Mouse (Mus musculus) frontal cortex, postnatal 36 days (tissue): ENCODE measurements around the gene Rhob.

ENCODE experiments used
- DNase-seq, 2 experiments: peaks; one replicate each; pipeline ENCODE4 v3.0.0; 2022; ENCODE audit warnings: low spot score in 2 of 2

Rhob gene

DNA sequence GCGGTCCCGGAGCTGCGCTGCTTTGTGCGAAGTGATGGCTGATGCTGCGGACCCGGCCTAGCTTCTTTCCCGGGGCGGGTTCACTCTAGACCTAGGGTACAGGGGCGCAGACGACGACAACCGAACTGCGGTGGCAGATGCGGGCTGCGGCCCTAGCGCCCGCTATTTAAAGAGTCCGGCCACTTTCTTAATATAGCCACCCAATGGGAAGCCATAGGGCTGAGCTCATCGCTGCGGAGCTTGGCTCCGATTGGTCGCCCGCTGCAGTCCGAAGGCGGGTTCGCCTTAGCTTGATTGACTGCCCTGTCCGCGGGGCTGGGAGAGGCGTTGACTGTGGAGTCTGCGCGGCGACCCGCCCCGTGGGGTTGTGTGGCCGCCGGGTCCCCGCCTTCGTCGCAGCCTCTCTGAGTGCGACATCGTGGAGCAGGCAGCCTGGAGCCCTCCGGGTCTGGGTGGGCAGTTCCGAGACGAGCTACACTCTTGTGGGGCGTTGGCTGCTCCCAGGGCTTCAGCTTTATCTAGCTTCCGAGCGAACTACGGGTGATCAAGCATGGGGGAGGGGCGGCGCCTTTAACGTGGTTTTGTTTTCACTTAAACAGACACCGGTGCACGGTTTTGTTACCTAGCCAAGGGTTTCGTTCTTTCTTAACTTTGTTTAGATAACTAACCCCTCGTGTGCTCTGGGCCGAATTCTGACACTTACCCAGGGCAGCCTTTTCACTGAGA is at the start of gene Rhob:
Gene Rhob (minus strand): TSS at position 139 of the 726 bp plus-strand sequence.
- peak; percentile 99 for DNase-seq

GRCm38 (mm10) chr12:8547357-8547756 is 47.5 kb upstream of the Rhob start:
- peak; percentile 47 to 67 for DNase-seq

GRCm38 (mm10) chr12:8546801-8547200 is 47.0 kb upstream of the Rhob start:
- DNase-seq: no peak

- DNase-seq: peak; percentile 38 to 48
These were observed 45.3 kb upstream of the Rhob start for GRCm38 (mm10) chr12:8545066-8545610.

DNA sequence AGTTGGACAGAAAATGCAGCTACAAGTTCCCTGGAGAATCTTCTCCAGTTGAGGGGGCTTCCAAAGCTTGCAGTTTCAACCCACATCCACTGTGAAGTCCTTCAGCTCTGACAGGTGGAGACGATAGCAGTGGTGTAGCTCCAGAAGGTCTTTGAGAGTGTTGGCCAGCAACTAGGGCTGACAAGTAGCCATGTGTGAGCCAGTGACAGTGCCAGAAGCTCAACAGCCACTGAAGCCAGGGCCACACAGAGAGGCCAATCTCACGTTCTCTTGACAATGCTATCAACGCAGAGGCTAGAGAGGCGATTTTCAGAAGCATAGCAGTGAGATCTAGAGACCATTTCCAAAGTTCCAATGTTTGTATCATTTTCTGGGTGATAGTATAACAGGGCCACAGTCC is 42.6 kb upstream of the Rhob start:
- DNase-seq: no peak

DNA sequence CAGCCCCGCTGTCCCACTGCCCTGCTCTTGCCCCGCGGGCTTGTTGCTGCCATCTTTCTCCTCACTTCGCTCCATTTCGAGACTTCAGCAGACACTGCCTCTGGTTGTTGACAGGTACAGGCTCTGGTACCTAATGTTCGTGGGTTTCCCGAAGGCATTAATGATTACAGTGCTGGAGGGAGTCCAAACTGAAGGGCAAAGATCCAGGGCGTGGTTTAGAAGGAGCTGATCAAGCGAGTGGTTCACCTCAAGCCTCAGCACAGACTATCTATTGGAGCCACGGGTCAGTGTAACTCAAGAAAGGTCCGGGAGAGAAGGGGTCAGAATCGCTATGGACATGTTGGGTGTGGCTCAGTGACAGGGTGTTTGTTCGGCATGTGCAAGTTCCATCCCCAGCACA is 39.7 kb upstream of the Rhob start:
- DNase-seq: no peak

DNA sequence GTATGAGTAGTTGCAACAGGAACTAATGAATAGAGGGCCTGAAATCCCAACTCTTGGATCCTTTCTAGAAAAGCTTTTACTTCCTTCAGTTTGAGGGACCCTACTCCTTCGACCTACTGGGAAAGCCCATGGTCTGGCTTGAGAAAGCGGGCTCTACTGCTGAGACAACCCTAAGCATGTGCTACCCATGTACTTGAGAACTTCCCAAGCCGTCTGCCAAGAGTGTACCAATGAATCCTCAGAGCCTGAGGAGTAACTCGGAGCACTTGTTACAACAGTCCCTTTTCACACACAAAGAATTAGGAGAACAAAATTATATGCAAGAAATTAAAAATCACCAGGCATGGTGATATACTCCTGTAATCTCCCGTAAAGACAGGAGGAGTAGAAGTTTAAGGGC is 37.5 kb upstream of the Rhob start:
- no peak for DNase-seq

DNA sequence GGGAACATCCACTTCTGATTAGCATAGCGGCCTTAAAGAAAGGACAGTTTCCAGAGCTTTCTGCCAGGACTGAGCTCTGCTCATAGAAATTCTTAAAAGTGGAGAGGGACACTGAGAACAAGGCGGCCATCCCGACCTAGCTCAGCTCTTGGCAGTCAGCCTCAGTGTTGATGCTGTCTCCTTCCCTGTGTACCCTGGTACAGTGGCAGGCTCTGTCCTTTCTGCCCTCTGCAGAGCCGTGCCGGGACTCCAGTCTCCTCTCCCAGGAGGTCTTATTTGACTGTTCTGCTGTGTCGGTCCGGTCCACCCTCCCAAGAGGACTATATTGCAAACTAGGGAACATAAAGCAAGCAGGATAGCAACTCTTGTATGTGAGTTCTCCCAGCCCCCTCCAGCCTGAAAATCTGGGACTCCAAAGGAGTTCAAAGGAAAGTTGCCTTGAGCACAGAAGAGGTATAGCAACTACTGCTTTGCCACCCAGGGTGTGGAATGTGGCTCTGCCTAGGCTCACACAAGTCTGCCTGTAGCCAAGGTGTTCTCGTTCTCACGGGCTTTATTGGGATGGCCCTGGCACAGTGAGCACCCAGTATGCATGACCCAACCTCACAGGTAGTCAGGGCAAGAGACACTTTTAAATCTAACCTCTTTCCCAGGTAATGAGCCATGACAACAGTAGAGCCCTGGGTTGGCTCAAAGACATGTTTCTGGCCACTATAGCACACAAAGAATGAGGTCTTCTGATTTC is 36.6 kb upstream of the Rhob start:
- no peak for DNase-seq

DNA sequence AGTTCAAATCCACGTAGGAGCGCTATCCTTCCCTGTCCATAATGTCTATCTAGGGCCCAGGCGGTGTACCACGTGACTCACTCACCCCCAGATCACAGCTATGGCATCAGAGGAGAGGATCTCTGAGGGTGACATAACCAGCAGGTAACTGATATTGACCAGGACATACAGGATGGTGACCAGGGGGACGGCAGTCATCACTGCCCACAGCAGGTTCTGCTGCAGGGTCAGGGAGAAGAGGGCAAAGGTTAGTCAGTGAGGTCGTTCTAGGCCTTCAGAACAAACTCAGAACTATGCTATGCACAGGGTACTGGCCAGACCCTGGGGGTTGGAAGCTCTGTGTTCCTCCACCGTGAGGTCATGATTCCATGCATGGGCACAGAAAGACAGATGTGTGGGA is 35.8 kb upstream of the Rhob start:
- no peak for DNase-seq

DNA sequence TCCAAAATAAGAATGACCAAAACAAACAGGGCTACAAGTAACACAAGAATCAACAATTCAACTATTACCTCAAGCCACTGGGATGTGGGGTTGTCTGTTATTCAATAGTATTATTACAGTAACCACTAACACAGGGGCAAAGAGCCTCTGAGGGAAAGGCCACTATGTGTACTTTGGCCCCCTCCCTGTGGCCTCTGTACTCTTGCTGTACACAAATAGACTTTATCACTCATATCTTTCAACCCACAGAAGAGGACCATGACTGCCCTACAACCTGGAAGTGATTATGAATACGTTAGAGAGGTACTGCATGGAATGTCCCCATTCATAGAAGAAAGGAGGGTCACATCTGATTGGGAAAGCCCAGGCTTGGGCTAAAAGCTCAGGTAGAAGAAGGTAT is 35.1 kb upstream of the Rhob start:
- DNase-seq: no peak

DNA sequence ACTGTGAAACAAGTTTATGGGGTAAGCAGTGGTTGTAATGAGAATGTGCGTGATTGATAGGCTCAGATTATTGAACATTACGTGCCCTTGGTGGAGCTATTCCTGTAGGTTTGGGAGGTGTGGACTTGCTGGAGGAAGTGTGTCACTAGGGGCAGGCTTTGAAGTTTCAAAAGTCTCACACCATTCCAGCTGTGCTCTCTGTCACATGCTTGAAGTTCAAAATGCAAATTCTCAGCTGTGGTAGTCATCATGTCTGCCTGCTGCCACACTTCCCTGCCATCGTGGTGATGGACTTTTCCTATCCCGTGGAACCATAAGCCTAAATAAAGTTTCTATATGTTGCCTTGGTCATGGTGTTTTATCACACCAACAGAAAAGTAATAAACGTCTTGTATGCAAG is 28.0 kb upstream of the Rhob start:
- no peak for DNase-seq

GRCm38 (mm10) chr12:8527175-8527574 is 27.4 kb upstream of the Rhob start:
- no peak for DNase-seq

GRCm38 (mm10) chr12:8524062-8524461 is 24.3 kb upstream of the Rhob start:
- DNase-seq: no peak

DNA sequence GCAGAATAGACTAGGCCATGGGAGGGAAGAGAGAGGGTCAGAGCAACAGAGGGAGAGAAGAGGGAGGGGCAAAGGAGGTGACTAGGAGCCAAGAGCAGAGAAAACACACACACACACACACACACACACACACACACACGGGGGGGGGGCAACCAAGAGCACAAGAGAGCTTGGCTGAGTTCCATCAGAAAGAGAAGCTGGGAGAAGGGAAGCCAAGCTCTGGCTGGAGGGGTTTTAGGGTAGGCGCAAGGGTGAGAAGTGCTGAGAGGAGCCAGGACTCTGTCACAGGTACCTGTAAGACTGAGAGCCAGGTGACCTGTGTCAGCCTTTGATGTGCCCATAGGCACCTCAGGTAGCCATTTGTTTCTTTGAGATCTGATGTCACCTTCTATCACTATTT is 22.9 kb upstream of the Rhob start:
- DNase-seq: no peak

DNA sequence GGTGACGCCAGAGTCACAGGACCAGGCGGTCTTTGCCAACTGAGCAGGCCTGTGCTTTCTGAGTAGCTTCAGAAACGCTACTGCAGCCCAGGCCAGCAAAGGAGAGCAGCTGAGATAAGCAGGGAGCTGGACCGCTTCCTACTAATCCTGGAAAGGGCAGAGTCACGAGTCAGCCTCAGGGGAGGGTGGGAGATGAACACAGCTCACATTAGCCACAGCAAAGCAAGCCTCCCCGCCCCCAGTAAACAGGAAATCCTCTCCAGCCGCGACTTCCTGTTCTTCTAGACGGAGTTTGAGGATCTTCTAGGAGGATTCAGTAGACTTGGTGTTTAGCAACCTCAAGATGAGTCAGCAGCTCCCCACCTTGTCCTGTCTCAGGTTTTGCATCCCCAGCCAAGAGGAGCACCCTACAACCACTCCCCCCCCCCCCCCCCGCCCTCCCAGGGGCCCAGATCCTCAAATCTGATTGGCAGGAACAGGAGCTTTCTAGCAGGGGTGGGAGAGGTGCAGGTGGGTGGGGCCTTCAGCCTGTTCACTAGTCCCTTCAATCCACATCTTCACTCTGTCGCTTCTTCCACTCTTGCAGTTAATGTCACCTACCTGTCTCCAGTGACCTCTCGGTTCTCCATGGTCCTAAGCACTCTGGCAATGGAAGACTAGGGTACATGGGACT is 21.7 kb upstream of the Rhob start:
- DNase-seq: no peak

DNA sequence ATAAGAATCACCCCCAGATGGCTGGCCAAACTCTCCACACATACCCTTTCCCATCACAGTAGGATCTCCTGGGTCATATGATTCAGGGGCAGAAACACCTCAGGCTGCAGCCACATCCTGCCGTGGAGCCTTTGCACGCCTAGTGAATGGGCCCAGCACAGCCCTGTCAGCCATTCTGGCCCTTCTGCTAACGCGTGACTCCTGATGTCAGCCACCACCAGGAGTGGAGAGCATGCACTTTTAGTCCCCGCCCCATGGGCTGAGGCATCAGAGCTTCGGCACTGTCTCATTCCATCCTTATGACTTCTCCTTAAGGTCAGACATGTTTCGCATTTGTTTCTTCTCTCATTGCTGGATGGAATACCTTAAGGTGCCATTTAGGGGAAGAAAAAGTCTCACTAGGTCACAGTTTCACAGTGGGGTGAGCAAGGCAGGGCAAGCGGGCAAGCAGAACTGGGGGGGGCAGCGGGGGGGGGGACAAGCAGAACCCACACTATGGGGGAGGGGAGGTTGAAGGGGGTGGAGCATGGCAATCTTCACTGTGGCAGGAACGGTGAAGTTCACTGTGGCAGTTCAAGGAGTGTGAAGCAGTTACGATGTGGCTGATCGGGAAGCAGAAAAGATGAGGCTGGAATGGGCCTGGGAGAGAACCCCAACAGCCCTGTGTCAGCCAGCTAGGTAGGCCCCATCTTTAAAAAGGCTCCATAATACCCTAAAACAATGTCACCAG is 19.8 kb upstream of the Rhob start:
- DNase-seq: no peak

GRCm38 (mm10) chr12:8511037-8511882 is 11.5 kb upstream of the Rhob start:
- DNase-seq: no peak

GRCm38 (mm10) chr12:8510317-8510988 is 10.6 kb upstream of the Rhob start:
- DNase-seq: no peak

DNA sequence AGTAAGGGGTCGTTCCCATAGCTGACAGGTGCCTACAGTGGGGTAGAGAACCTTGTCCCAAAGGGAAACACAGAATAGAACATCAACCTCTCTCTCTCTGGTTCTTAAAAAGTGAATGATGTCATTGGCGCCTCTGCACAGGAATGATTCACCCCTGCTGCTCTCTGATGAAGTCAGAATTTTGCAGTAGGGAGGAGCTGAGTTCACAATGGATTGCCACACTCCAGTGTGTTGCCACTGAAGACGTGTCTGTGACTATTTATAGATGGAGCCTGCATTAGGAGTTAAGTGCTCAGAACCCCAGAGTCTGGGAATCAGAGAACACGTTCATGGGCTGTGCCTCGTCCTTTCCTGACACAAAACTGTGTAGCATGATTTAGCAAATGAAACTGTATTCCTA is 9.9 kb upstream of the Rhob start:
- no peak for DNase-seq

- DNase-seq: no peak
These were observed 7.3 kb upstream of the Rhob start for GRCm38 (mm10) chr12:8506954-8507707.
